In genomic region chrX:99198961-99199631, GRCm38 (mm10) we compare ENCODE assay signal across 8 mouse cellular contexts.
DNase-seq lines count a peak whose midpoint lies in the region; ATAC-seq lines count a peak whose summit lies in the region.

No protein-coding gene starts in this region.

- ATAC-seq in hindbrain, embryonic 15.5 days (ENCODE audit: low FRiP score, low read depth) = peak; percentile 87

- peak overlapping the region; percentile 84 for H3K27ac ChIP-seq in hindbrain, embryonic 15.5 days (replicated peaks)

- H3K27me3 ChIP-seq in hindbrain, embryonic 15.5 days = 0 out of 2 replicates have a peak, but pooled peaks cover 2% of the 10 kb centered on the region

- 0 out of 2 replicates have a peak overlapping the region, but pooled peaks have one; percentile 29 for H3K9ac ChIP-seq in hindbrain, embryonic 15.5 days

- 23% methylated on average over 27 of the region's 29 CpGs for WGBS in hindbrain, embryonic 15.5 days

- H3K36me3 ChIP-seq in hindbrain, embryonic 15.5 days = no peaks in the 10 kb centered on the region

- peak overlapping the region; percentile 18 for H3K4me3 ChIP-seq in hindbrain, embryonic 15.5 days

- DNase-seq in layer of hippocampus, adult 11-12 months (ENCODE audit: low spot score) = peak; percentile 37
- DNase-seq in layer of hippocampus, adult 9-10 months (ENCODE audit: low spot score) = no peak
- DNase-seq in cerebellum, postnatal 10 days = peak; percentile 63 to 72
- peak; percentile 57 for DNase-seq in gastrocnemius, adult 18-20 months (ENCODE audit: low spot score)
- DNase-seq in left cerebral cortex, adult 11 months (ENCODE audit: low spot score) = peak; percentile 11
- DNase-seq in lung, postnatal 14 days = peak; percentile 72
- peak; percentile 36 to 43 for DNase-seq in right cerebral cortex, adult 2 months (ENCODE audit: low spot score in 2 of 2)

- H3K4me2 ChIP-seq in hindbrain, embryonic 15.5 days = peak overlapping the region; percentile 52

- peaks cover 17% of the 10 kb centered on the region for H3K4me1 ChIP-seq in hindbrain, embryonic 15.5 days (replicated peaks)

- H3K9me3 ChIP-seq in hindbrain, embryonic 15.5 days = no peaks in the 10 kb centered on the region
